In the genomic region with DNA sequence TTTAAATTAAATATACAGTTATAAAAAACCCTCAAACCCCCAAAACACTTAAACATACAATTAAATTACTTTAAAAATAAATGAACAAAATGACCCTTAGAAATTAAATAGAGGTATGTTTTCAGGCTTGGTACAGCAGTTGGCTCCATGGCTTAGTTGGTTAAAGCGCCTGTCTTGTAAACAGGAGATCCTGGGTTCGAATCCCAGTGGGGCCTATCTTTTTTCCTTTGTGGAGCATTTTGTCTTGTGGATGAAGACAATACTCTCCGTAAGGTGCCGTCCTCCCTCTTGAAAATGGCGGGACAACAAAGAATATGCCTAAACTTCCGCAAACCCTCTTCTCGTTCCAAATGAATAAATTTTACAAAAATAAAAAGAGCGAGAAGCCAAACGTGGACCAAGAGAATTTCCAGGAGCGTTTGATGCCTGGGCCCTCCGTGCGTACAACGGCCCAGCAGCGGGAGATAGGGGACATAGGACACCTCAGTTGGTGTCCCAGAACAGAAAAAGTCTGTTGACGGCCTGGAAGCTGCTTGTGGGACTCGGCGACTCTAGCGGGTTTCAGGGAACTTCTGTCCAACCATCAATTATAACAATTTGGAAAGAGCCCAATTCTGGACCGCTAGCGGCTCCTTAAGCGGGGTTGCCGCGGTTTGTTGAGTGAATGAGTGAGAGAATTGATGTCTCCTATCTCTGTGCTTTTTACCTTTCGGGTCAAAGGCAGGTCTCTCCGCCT, we compare ENCODE assay signal across 8 mouse cellular contexts. TPM values are rescaled to one million over a fixed set of nuclear protein-coding genes. Genes with fewer than 3 reads are reported as not detected.
DNase-seq lines count a peak whose midpoint lies in the region; ATAC-seq and TF ChIP-seq lines count a peak whose summit lies in the region.

No protein-coding gene starts in this region.

- intact Hi-C loops in heart, adult 2 months (cut with DNase I), result loop anchor here (5.0 to 10.0 kb wide), 4 partner anchors 74 to 749 kb away; a partner anchor contains a TSS

- TF ChIP-seq EP300 in heart, adult 2 months (IDR thresholded peaks at IDR 0.05; ENCODE audit: insufficient read depth, low read depth, low read length), result no peak

- 0 out of 2 replicates have a peak, but pooled peaks cover 1% of the 10 kb centered on the region for H3K27me3 ChIP-seq in heart, adult 2 months (ENCODE audit: control insufficient read depth, insufficient read depth, low read length)
- no peaks in the 10 kb centered on the region; the same call in 1 of the 2 replicates for H3K27me3 ChIP-seq in kidney, adult 2 months (replicated peaks; ENCODE audit: control insufficient read depth, insufficient read depth, low read length)
- no peaks in the 10 kb centered on the region for H3K27me3 ChIP-seq in limb, embryonic 11.5 days (ENCODE audit: control insufficient read depth, insufficient read depth, low read length)
- H3K27me3 ChIP-seq in midbrain, embryonic 13.5 days, result peaks cover 16% of the 10 kb centered on the region
- no peaks in the 10 kb centered on the region for H3K27me3 ChIP-seq in stomach, embryonic 14.5 days (ENCODE audit: control insufficient read depth, insufficient read depth, low read length)

- TF ChIP-seq CTCF in cortical plate, adult 2 months (IDR thresholded peaks at IDR 0.05; ENCODE audit: extremely low read depth, insufficient read depth, low read length), result no peak
- TF ChIP-seq CTCF in heart, adult 2 months (IDR thresholded peaks at IDR 0.05), result no peak
- TF ChIP-seq CTCF in kidney, adult 2 months (conservative IDR thresholded peaks at IDR 0.05; ENCODE audit: insufficient read depth, insufficient read length, low read depth, low read length), result no peak

- H3K36me3 ChIP-seq in heart, adult 2 months (ENCODE audit: control insufficient read depth, insufficient read depth, low read length), result no peaks in the 10 kb centered on the region
- no peaks in the 10 kb centered on the region for H3K36me3 ChIP-seq in kidney, adult 2 months (ENCODE audit: control insufficient read depth, insufficient read depth, low read length)
- H3K36me3 ChIP-seq in limb, embryonic 11.5 days (ENCODE audit: control insufficient read depth, insufficient read depth, low read length), result no peaks in the 10 kb centered on the region
- no peaks in the 10 kb centered on the region for H3K36me3 ChIP-seq in midbrain, embryonic 13.5 days
- H3K36me3 ChIP-seq in stomach, embryonic 14.5 days (ENCODE audit: control insufficient read depth, insufficient read depth, low read length), result no peaks in the 10 kb centered on the region

- H3K27ac ChIP-seq in cortical plate, adult 2 months (ENCODE audit: insufficient read depth, low read length), result no peak overlapping the region
- H3K27ac ChIP-seq in heart, adult 2 months, result no peak overlapping the region; the same call in 1 of the 2 replicates
- no peak overlapping the region for H3K27ac ChIP-seq in kidney, adult 2 months (ENCODE audit: insufficient read depth, low read depth, low read length)
- no peak overlapping the region for H3K27ac ChIP-seq in limb, embryonic 11.5 days (replicated peaks; ENCODE audit: low read depth, low read length)
- H3K27ac ChIP-seq in midbrain, embryonic 13.5 days, result 0 out of 2 replicates have a peak overlapping the region, but pooled peaks have one; percentile 7
- no peak overlapping the region for H3K27ac ChIP-seq in stomach, embryonic 14.5 days (ENCODE audit: low read length)

- peak overlapping the region; percentile 91 for H3K4me3 ChIP-seq in cortical plate, adult 2 months (ENCODE audit: insufficient read depth, low read length)
- H3K4me3 ChIP-seq in heart, adult 2 months, result peak overlapping the region; percentile 56
- peak overlapping the region; percentile 46 for H3K4me3 ChIP-seq in kidney, adult 2 months (ENCODE audit: insufficient read depth, low read depth, low read length)
- peak overlapping the region; percentile 58 for H3K4me3 ChIP-seq in limb, embryonic 11.5 days (ENCODE audit: low read depth, low read length)
- peak overlapping the region; percentile 53 for H3K4me3 ChIP-seq in midbrain, embryonic 13.5 days (replicated peaks)
- H3K4me3 ChIP-seq in stomach, embryonic 14.5 days (ENCODE audit: low read depth, low read length), result peak overlapping the region; percentile 64

- no peaks in the 10 kb centered on the region for H3K4me1 ChIP-seq in cortical plate, adult 2 months (ENCODE audit: control insufficient read depth, insufficient read depth, low read length)
- H3K4me1 ChIP-seq in heart, adult 2 months (ENCODE audit: control insufficient read depth, insufficient read depth, low read length), result no peaks in the 10 kb centered on the region; the same call in 1 of the 2 replicates
- H3K4me1 ChIP-seq in kidney, adult 2 months (ENCODE audit: control insufficient read depth, insufficient read depth, low read length), result 0 out of 2 replicates have a peak, but pooled peaks cover under 1% of the 10 kb centered on the region
- H3K4me1 ChIP-seq in limb, embryonic 11.5 days (ENCODE audit: control insufficient read depth, insufficient read depth, low read length), result peaks cover 2% of the 10 kb centered on the region; the same call in 1 of the 2 replicates
- peaks cover 9% of the 10 kb centered on the region; the same call in 1 of the 2 replicates for H3K4me1 ChIP-seq in midbrain, embryonic 13.5 days (replicated peaks)
- no peaks in the 10 kb centered on the region for H3K4me1 ChIP-seq in stomach, embryonic 14.5 days (ENCODE audit: control insufficient read depth, insufficient read depth, low read length)

- H3K79me2 ChIP-seq in heart, adult 2 months (replicated peaks; ENCODE audit: control insufficient read depth, insufficient read depth, low read length), result no peaks in the 10 kb centered on the region

- H3K9ac ChIP-seq in heart, adult 2 months (ENCODE audit: low read depth, low read length), result peak overlapping the region; percentile 51; the same call in 1 of the 2 replicates
- H3K9ac ChIP-seq in limb, embryonic 11.5 days (ENCODE audit: low read length), result peak overlapping the region; percentile 57
- H3K9ac ChIP-seq in midbrain, embryonic 13.5 days (replicated peaks), result peak overlapping the region; percentile 69
- H3K9ac ChIP-seq in stomach, embryonic 14.5 days (replicated peaks; ENCODE audit: low read depth, low read length), result 0 out of 2 replicates have a peak overlapping the region, but pooled peaks have one; percentile 21

- peak; percentile 93 for DNase-seq in 3T3-L1 (ENCODE audit: low read depth, low spot score)
- DNase-seq in adipocyte (ENCODE audit: low spot score), result peak; percentile 57
- peak; percentile 71 for DNase-seq in heart, adult 2 months
- peak; percentile 86 for DNase-seq in kidney, adult 2 months
- peak; percentile 91 for DNase-seq in limb, embryonic 11.5 days (ENCODE audit: low spot score)

- H3K4me2 ChIP-seq in limb, embryonic 11.5 days (ENCODE audit: low read depth, severe bottlenecking), result peak overlapping the region; percentile 66
- peak overlapping the region; percentile 68 for H3K4me2 ChIP-seq in midbrain, embryonic 13.5 days (replicated peaks)
- H3K4me2 ChIP-seq in stomach, embryonic 14.5 days (replicated peaks; ENCODE audit: low read depth, low read length), result peak overlapping the region; percentile 50

- WGBS in heart, adult 2 months, result 2% methylated on average over 25 of the region's 25 CpGs
- WGBS in kidney, adult 2 months, result 6% methylated on average over 25 of the region's 25 CpGs
- WGBS in limb, embryonic 11.5 days, result under 1% methylated on average over 25 of the region's 25 CpGs
- WGBS in midbrain, embryonic 13.5 days, result under 1% methylated on average over 25 of the region's 25 CpGs
- WGBS in stomach, embryonic 14.5 days, result under 1% methylated on average over 25 of the region's 25 CpGs

- peak; percentile 74; the same call in 1 of the 2 replicates for ATAC-seq in limb, embryonic 11.5 days (ENCODE audit: insufficient number of reproducible peaks, low FRiP score, low TSS enrichment, low read depth)
- peak; percentile 73 for ATAC-seq in midbrain, embryonic 13.5 days
- no peak for ATAC-seq in stomach, embryonic 14.5 days (ENCODE audit: insufficient number of reproducible peaks, insufficient read depth, low FRiP score, low read depth)

- TF ChIP-seq POLR2A in cortical plate, adult 2 months (IDR thresholded peaks at IDR 0.05; ENCODE audit: extremely low read depth, insufficient read depth, low read length), result no peak
- no peak for TF ChIP-seq POLR2A in heart, adult 2 months (IDR thresholded peaks at IDR 0.05; ENCODE audit: insufficient read depth, low read depth, low read length)
- TF ChIP-seq POLR2A in kidney, adult 2 months (IDR thresholded peaks at IDR 0.05; ENCODE audit: low read depth, low read length), result no peak

- no peaks in the 10 kb centered on the region for H3K9me3 ChIP-seq in limb, embryonic 11.5 days (ENCODE audit: control insufficient read depth, low read length)
- H3K9me3 ChIP-seq in midbrain, embryonic 13.5 days, result no peaks in the 10 kb centered on the region
- no peaks in the 10 kb centered on the region for H3K9me3 ChIP-seq in stomach, embryonic 14.5 days (ENCODE audit: control insufficient read depth, low read depth, low read length)

RNA-seq across cellular contexts. Expression of a gene that starts 16.5 kb away (rescaled TPM):
- 0.10 TPM in 1 of 2 replicates, not detected in the other for polyA plus RNA-seq in cortical plate, adult 2 months (2012; rRNA removed)
- not detected for total RNA-seq in heart, adult 2 months (2021)
- not detected in 2 replicates for polyA plus RNA-seq in heart, adult 2 months (2012; rRNA removed)
- polyA plus RNA-seq in kidney, adult 2 months (2012; rRNA removed), result not detected in 2 replicates
- polyA plus RNA-seq in limb, embryonic 11.5 days (2014; fragmentation: Nextera tagmentation; extraction: Ambion mirVana), result not detected in 2 replicates
- not detected in 2 replicates for polyA plus RNA-seq in midbrain, embryonic 13.5 days (2015; fragmentation: Nextera tagmentation; extraction: Ambion mirVana)
- not detected in 2 replicates for polyA plus RNA-seq in stomach, embryonic 14.5 days (2014; fragmentation: Nextera tagmentation; extraction: Ambion mirVana)

RNA-seq across cellular contexts. Expression of a gene that starts 35.9 kb away (rescaled TPM):
- polyA plus RNA-seq in cortical plate, adult 2 months (2012; rRNA removed), result 1.6 TPM in 1 of 2 replicates, not detected in the other
- not detected for total RNA-seq in heart, adult 2 months (2021)
- polyA plus RNA-seq in heart, adult 2 months (2012; rRNA removed), result not detected in 2 replicates
- 24.6 and 28.9 TPM in 2 replicates for polyA plus RNA-seq in kidney, adult 2 months (2012; rRNA removed)
- polyA plus RNA-seq in limb, embryonic 11.5 days (2014; fragmentation: Nextera tagmentation; extraction: Ambion mirVana), result 0.51 and 0.88 TPM in 2 replicates
- polyA plus RNA-seq in midbrain, embryonic 13.5 days (2015; fragmentation: Nextera tagmentation; extraction: Ambion mirVana), result not detected in 2 replicates
- polyA plus RNA-seq in stomach, embryonic 14.5 days (2014; fragmentation: Nextera tagmentation; extraction: Ambion mirVana), result not detected in 2 replicates
